Mouse (Mus musculus) liver, embryonic 14.5 days (tissue): ENCODE data around the gene Col20a1.

Experiments used
- CTCF ChIP-seq: IDR thresholded peaks from 2 replicates; pipeline ENCODE4 v1.5.1; 2016; ENCODE audit warnings: antibody characterized with exemption, low read depth, control low read depth
- EP300 ChIP-seq: IDR thresholded peaks from 2 replicates; pipeline ENCODE4 v1.6.1; 2016; ENCODE audit warnings: antibody characterized with exemption, low read depth

- TF ChIP-seq CTCF (no peak), EP300 (no peak)
Measured at GRCm38 (mm10) chr2:181044001-181044400, 57.7 kb downstream of the Col20a1 start.
